Mouse (Mus musculus): ENCODE measurements around the gene 2200002D01Rik.
"Not testable (repeated sequence)": the region's sequence is repeated elsewhere in the genome, so short reads cannot be mapped to it uniquely, and the experiment has no call there.

Gene 2200002D01Rik

GRCm38 (mm10) chr7:29238019-29238967 is 10.0 kb downstream of the 2200002D01Rik start, which contains the start of gene Yif1b:
Gene Yif1b (plus strand): TSS chr7:29238329.
- peak; percentile 98 to 99 for DNase-seq (ENCODE audit: inconsistent age in 2 of 2, low spot score in 1 of 2)

GRCm38 (mm10) chr7:29237596-29237995 is 10.7 kb downstream of the 2200002D01Rik start:
- DNase-seq (ENCODE audit: inconsistent age in 2 of 2, low spot score in 1 of 2), result not testable (repeated sequence)

GRCm38 (mm10) chr7:29236593-29236992 is 11.7 kb downstream of the 2200002D01Rik start:
- DNase-seq (ENCODE audit: inconsistent age in 2 of 2, low spot score in 1 of 2), result no peak

- DNase-seq (ENCODE audit: inconsistent age in 2 of 2, low spot score in 1 of 2), result no peak
Measured at GRCm38 (mm10) chr7:29234661-29235060, 13.6 kb downstream of the 2200002D01Rik start.

- DNase-seq (ENCODE audit: inconsistent age in 2 of 2, low spot score in 1 of 2), result no peak
Measured at GRCm38 (mm10) chr7:29233745-29234144, 14.5 kb downstream of the 2200002D01Rik start.

DNA sequence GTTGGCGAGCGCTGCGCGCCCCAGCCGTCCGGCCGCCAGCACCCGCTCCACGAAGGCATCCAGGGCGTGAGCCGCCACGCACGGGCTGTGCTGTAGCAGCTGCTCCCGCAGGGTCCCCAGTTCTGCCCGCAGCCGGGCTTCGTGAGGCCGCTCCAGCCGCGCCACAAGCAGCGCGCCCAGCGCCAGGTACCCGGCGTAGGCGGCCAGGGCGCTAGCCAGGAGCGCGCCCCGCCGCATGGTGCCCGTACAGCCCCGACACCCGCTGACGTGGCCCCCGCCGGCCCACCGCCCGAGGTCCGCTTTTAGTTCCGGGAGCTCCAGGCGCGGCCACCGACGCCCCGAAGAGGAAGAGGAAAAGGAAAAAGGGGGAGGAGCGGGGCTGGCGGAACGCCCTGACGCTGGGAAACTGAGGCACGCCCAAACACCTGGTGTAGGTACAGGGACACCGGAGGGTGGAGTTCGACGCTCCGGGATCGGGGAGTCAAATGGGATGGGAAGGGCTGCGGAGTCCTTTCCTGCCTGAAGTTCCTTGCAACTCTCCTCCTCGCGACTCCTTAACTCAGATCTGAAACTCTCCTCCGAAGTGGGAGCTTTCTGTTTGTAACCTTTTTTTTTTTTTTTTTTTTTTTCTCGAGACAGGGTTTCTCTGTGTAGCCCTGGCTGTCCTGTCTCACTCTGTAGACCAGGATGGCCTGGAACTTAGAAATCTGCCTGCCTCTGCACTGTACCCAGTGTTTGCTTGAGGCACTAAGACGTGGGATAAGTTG is 15.8 kb downstream of the 2200002D01Rik start, which contains the start of gene Kcnk6:
Gene Kcnk6 (minus strand): TSS at position 269 of the 767 bp plus-strand sequence.
- DNase-seq (ENCODE audit: inconsistent age in 2 of 2, low spot score in 1 of 2), result peak; percentile 45 to 67

GRCm38 (mm10) chr7:29231517-29231916 is 16.7 kb downstream of the 2200002D01Rik start:
- no peak for DNase-seq (ENCODE audit: inconsistent age in 2 of 2, low spot score in 1 of 2)

DNA sequence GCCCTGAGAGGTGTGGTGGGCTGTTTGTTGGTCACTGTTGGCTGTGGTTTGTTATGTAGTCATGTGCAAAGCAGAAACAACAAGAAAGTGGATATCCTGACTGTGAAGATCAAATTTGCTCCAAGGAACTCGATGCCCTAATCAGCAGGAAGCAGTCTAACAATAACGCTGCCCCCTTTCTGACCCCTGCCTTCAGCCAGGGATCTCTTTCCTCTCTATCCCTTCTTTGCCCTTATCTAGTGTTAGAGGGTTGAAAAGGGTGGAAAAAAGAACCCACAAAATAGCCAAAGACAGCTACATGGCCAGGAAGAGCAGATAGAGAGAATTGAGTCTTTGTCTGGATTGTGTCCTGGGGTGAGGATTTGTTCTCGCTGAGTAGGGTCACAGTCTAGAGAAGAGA is 17.7 kb downstream of the 2200002D01Rik start:
- no peak for DNase-seq (ENCODE audit: inconsistent age in 2 of 2, low spot score in 1 of 2)

DNA sequence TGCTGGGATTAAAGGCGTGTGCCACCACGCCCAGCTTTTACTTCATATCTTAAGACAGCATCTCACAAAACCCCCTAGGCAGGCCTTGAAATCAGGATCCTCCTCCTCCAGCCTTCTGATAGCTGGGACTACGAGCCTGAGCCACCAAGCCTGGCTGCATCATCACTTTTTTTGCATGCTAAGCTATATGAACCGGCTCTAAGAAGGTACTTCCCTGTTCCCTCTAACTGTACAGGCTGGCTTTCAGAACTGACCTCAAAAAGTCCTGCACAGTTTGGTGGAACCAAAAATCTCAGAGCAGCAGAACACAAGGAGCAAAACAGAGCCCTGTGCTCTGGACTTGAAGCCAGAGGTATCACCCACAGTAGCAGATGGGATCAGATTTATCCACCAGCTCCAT is 20.1 kb downstream of the 2200002D01Rik start:
- DNase-seq (ENCODE audit: inconsistent age in 2 of 2, low spot score in 1 of 2), result no peak

DNA sequence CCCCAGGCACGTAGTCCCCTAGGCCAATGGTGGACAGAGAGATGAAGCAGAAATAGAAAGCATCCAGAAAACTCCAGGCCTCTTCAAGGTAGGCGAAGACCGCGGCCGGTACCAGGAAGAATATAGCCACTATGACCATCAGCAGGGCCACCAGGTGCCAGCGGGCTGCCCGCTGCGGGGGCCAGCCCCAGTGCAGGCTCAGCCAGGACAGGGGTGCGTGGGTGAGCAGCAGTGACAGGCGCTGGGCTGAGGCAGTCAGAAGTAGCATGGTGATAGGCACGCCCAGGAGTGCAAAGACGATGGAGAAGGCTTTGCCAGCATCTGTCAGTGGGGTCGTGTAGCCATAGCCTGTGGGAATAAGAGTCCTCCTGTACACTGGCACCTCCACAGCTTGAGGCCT is 22.7 kb downstream of the 2200002D01Rik start:
- no peak for DNase-seq (ENCODE audit: inconsistent age in 2 of 2, low spot score in 1 of 2)

GRCm38 (mm10) chr7:29224756-29225394 is 23.4 kb downstream of the 2200002D01Rik start:
- DNase-seq (ENCODE audit: inconsistent age in 2 of 2, low spot score in 1 of 2), result no peak

DNA sequence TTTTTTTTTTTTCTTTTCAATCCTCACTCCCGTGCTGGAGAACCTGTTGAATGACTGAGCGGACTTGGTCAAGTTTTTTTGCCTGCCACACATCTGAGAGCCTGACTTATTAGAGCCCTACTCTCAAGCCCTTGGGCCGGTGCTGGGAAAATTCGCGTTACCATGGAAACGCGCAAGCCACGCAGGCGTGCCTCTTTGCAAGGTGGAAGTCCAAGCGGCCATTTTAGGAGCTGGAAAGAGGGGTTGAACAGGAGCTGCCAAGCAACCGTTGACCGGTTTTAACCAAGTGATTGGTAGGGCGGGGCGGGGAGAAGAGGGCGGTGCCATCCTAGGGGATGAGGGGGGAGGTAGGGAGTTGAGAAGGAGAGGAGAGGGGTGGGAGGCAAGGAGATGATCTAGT is 33.4 kb downstream of the 2200002D01Rik start:
- DNase-seq (ENCODE audit: inconsistent age in 2 of 2, low spot score in 1 of 2), result no peak

DNA sequence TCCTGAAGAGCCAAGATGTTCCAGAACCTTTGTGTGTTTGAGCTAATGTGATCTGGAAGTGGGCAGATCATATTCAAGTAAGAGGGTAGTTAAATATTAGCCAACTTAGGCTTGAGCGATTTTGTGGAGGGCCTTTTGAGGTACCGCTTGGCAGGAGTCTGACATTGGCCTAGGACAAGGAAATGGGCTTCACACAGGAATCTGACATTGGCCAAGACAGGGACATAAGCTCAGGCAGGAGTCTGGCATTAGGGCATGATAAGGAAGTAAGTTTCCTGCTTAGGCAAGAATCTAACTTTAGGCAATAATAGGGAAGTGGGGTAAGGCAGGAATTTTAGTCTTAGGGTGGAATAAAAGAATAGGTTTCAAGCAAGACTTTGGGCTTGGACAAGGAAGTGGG is 34.0 kb downstream of the 2200002D01Rik start:
- DNase-seq (ENCODE audit: inconsistent age in 2 of 2, low spot score in 1 of 2), result no peak

GRCm38 (mm10) chr7:29213675-29214082 is 34.6 kb downstream of the 2200002D01Rik start, which contains the start of gene Catsperg1:
Gene Catsperg1 (minus strand): TSS chr7:29214035.
- no peak for DNase-seq (ENCODE audit: inconsistent age in 2 of 2, low spot score in 1 of 2)

DNA sequence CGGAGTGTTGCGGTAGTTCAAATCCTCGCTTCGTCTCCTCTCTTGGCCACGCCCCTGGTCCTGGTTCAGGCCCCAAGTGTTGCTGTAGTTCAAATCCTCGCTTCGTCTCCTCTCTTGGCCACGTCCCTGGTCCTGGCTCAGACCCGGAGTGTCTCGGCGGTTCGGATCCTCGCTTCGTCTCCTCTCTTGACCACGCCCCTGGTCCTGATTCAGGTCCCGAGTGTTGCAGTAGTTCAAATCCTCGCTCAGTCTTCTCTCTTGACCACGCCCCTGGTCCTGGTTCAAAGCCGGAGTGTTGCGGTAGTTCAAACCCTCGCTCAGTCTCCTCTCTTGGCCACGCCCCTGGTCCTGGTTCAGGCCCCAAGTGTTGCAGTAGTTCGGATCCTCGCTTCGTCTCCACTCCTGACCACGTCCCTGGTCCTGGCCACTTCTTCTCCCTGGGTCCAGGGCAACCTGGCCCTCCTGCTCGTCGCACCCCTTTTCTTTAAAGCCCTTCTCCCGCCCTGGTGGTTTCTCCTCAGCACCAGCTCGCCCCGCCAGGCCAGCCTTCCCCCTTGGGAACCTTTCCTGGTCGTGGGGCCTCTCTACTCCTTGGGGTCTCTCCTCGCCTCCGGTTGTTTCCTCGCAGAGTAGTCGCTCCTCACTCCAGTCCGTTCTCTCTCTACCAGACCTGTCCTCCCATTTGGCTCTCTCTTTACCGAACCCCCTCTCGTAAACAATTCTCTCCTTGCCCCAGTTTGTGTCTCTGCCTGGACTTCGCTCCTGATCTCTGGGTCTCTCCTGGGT is 35.3 kb downstream of the 2200002D01Rik start:
- DNase-seq (ENCODE audit: inconsistent age in 2 of 2, low spot score in 1 of 2), result not testable (repeated sequence)

DNA sequence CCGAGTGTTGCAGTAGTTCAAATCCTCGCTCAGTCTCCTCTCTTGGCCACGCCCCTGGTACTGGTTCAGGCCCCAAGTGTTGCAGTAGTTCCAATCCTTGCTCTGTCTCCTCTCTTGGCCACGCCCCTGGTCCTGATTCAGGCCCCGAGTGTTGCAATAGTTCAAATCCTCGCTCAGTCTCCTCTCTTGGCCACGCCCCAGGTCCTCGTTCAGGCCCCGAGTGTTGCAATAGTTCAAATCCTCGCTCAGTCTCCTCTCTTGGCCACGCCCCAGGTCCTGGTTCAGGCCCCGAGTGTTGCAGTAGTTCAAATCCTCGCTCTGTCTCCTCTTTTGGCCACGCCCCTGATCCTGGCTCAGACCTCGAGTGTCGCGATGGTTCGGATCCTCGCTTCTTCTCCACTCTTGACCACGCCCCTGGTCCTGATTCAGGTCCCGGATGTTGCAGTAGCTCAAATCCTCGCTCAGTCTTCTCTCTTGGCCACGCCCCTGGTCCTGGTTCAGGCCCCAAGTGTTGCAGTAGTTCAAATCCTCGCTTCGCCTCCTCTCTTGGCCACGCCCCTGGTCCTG is 36.0 kb downstream of the 2200002D01Rik start:
- DNase-seq (ENCODE audit: inconsistent age in 2 of 2, low spot score in 1 of 2), result peak in 1 of 2 experiments; percentile 39

DNA sequence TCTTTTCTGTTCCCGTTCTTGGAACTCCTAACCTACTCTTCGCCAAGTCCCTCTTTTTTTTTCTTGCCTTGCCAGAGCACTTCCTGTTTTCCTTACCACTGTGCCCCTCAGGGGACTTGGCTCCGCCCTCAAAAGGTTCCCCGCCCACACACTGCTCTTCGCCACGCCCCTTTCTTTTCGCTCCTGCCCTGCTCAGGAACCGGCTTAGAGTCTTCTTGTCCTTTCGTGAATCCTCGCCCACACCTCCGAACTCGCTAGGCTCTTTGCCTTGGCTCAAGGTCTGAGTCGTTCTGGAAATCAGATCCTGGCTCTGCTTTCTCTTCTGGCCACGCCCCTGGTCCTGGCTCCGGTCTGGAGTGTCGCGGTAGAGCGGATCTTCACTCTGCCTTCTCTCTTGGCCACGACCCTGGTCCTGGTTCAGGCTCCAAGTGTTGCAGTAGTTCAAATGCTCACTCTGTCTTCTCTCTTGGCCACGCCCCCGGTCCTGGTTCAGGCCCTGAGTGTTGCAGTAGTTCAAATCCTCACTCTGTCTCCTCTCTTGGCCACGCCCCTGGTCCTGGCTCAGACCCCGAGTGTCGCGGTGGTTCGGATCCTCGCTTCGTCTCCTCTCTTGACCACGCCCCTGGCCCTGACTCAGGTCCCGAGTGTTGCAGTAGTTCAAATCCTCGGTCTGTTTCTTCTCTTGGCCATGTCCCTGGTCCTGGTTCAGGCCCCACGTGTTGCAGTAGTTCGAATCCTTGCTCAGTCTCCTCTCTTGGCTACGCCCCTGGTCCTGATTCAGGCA is 36.7 kb downstream of the 2200002D01Rik start:
- DNase-seq (ENCODE audit: inconsistent age in 2 of 2, low spot score in 1 of 2), result peak; percentile 88 to 97

DNA sequence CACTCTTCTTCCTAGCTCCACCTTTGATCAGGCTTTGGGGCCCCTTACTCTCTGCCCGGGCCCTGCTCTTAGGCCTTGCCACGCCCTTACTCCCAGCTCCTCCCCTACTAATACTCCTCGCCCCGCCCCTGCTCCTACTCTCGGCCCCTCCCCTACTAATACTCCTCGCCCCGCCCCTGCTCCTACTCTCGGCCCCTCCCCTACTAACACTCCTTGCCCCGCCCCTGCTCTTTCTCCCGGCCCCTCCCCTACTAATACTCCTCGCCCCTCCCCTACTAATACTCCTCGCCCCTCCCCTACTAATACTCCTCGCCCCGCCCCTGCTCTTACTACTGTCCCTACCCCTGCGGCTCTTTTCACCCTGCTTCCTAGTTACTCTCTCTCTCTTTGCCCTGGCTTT is 37.3 kb downstream of the 2200002D01Rik start:
- not testable (repeated sequence) for DNase-seq (ENCODE audit: inconsistent age in 2 of 2, low spot score in 1 of 2)

- DNase-seq (ENCODE audit: inconsistent age in 2 of 2, low spot score in 1 of 2), result no peak
Measured at GRCm38 (mm10) chr7:29202577-29202976, 45.7 kb downstream of the 2200002D01Rik start.
